Mouse (Mus musculus) forebrain, embryonic 13.5 days (tissue): ENCODE measurements around the gene Oxtr. TPM values are rescaled to one million over a fixed set of nuclear protein-coding genes. Genes with fewer than 3 reads are reported as not detected.

Experiments
- polyA plus RNA-seq: library from polyadenylated mRNA; unstranded; fragments of >200 nt; fragmentation: Nextera tagmentation; extraction: Ambion mirVana; gene quantifications from 2 replicates; pipeline ENCODE4 v1.2.1, GENCODE M21; 2015

Oxtr gene
- polyA plus RNA-seq, 1 experiment from 2014 or later, result 0.08 TPM

Other genes with a start within 250 kb of the Oxtr start
- gene Lmcd1, start 216.2 kb downstream of the Oxtr start, polyA plus RNA-seq, result 14.6 and 14.8 TPM in 2 replicates
- not detected in 2 replicates for gene Ssu2, start 101.9 kb downstream of the Oxtr start, polyA plus RNA-seq
- gene Cav3, start 30.4 kb downstream of the Oxtr start, polyA plus RNA-seq, result 0.15 TPM in 1 of 2 replicates, not detected in the other
- gene Rad18, start 206.7 kb upstream of the Oxtr start, polyA plus RNA-seq, result 33.1 and 37.5 TPM in 2 replicates